Mouse (Mus musculus) MEL (cell line): ENCODE measurements around the gene Bmpr1b. TPM values are rescaled to one million over a fixed set of nuclear protein-coding genes. Genes with fewer than 3 reads are reported as not detected.

Experiments
- DNase-seq: peaks from one replicate; pipeline ENCODE4 v3.0.0; 2011; ENCODE audit warnings: low read depth, low spot score
- H3K27ac ChIP-seq: 2 replicates; pipeline ENCODE4 v1.5.1; 2012; ENCODE audit warnings: low read depth, mild to moderate bottlenecking, control low read depth, low read length, moderate library complexity; ENCODE audit not compliant: control insufficient read depth
- H3K27me3 ChIP-seq, 2 experiments: fragments of 150-350 bp in 1 of 2; sonication (generic) in 1 of 2; 2 replicates each; pipeline ENCODE4 v1.6.1; 2012; ENCODE audit warnings: low read length in 2 of 2, mild to moderate bottlenecking in 2 of 2, improper control_type of control experiment in 1 of 2, moderate library complexity in 1 of 2; ENCODE audit not compliant: insufficient read depth in 2 of 2, control insufficient read depth in 1 of 2
- H3K36me3 ChIP-seq, 2 experiments: 2 replicates each; pipeline ENCODE4 v1.6.1; 2012 to 2014; ENCODE audit warnings: low read length in 2 of 2, improper control_type of control experiment in 1 of 2, inconsistent platforms in 1 of 2, mild to moderate bottlenecking in 1 of 2; ENCODE audit not compliant: insufficient read depth in 2 of 2, control insufficient read depth in 1 of 2
- H3K4me1 ChIP-seq, 2 experiments: fragments of 150-350 bp in 1 of 2; sonication (generic) in 1 of 2; 2 replicates each; pipeline ENCODE4 v1.6.1; 2012; ENCODE audit warnings: low read length in 2 of 2, improper control_type of control experiment in 1 of 2, mild to moderate bottlenecking in 1 of 2; ENCODE audit not compliant: insufficient read depth in 2 of 2, control insufficient read depth in 1 of 2
- H3K4me3 ChIP-seq, 2 experiments: fragments of 150-350 bp in 1 of 2; sonication (generic) in 1 of 2; 2 replicates each; pipeline ENCODE4 v1.5.1; 2012; ENCODE audit warnings: low read depth in 2 of 2, low read length in 2 of 2, mild to moderate bottlenecking in 2 of 2, moderate library complexity in 2 of 2, control low read depth in 1 of 2, improper control_type of control experiment in 1 of 2; ENCODE audit not compliant: control insufficient read depth in 1 of 2, insufficient read depth in 1 of 2
- H3K79me2 ChIP-seq: 2 replicates; pipeline ENCODE4 v1.6.1; 2012; ENCODE audit warnings: mild to moderate bottlenecking, low read length, moderate library complexity; ENCODE audit not compliant: control insufficient read depth, poor library complexity, insufficient read depth
- H3K9ac ChIP-seq: 2 replicates; pipeline ENCODE4 v1.6.1; 2012; ENCODE audit warnings: low read depth, mild to moderate bottlenecking, control low read depth, low read length, moderate library complexity; ENCODE audit not compliant: control insufficient read depth, poor library complexity, severe bottlenecking
- H3K9me3 ChIP-seq: fragments of 150-350 bp; sonication (generic); replicated peaks from 2 replicates; pipeline ENCODE4 v1.6.1; 2012; ENCODE audit warnings: mild to moderate bottlenecking, low read length, improper control_type of control experiment, moderate library complexity; ENCODE audit not compliant: insufficient read depth
- BHLHE40 ChIP-seq: IDR thresholded peaks from 2 replicates; pipeline ENCODE4 v1.6.1; 2012; ENCODE audit warnings: low read depth, mild to moderate bottlenecking, inconsistent platforms, low read length, improper control_type of control experiment, borderline replicate concordance
- CTCF ChIP-seq, 3 experiments: IDR thresholded peaks in 2 of 3; conservative IDR thresholded peaks in 1 of 3; 2 replicates each; pipeline ENCODE4 v1.5.1; 2011 to 2012; ENCODE audit warnings: low read length in 3 of 3, low read depth in 2 of 3, mild to moderate bottlenecking in 2 of 3, improper control_type of control experiment in 1 of 3, inconsistent platforms in 1 of 3, mixed read lengths in 1 of 3, moderate library complexity in 1 of 3; ENCODE audit not compliant: control insufficient read depth in 1 of 3, insufficient read depth in 1 of 3, poor library complexity in 1 of 3, severe bottlenecking in 1 of 3
- E2F4 ChIP-seq: IDR thresholded peaks from 2 replicates; pipeline ENCODE4 v1.6.1; 2011; ENCODE audit warnings: low read depth, low read length, improper control_type of control experiment, borderline replicate concordance
- ELF1 ChIP-seq: IDR thresholded peaks from 2 replicates; pipeline ENCODE4 v1.6.1; 2014; ENCODE audit warnings: low read depth, mild to moderate bottlenecking, inconsistent platforms, low read length, improper control_type of control experiment, moderate library complexity
- EP300 ChIP-seq, 2 experiments: IDR thresholded peaks; 2 replicates each; pipeline ENCODE4 v1.6.1; 2011; ENCODE audit warnings: improper control_type of control experiment in 2 of 2, low read length in 2 of 2, low read depth in 1 of 2, mild to moderate bottlenecking in 1 of 2
- GABPA ChIP-seq: IDR thresholded peaks from 2 replicates; pipeline ENCODE4 v1.6.1; 2012; ENCODE audit warnings: low read depth, mild to moderate bottlenecking, inconsistent platforms, low read length, improper control_type of control experiment, moderate library complexity
- HCFC1 ChIP-seq: IDR thresholded peaks from 2 replicates; pipeline ENCODE4 v1.6.1; 2012; ENCODE audit warnings: low read depth, mild to moderate bottlenecking, inconsistent platforms, low read length, improper control_type of control experiment, moderate library complexity
- JUND ChIP-seq: IDR thresholded peaks from 2 replicates; pipeline ENCODE4 v1.6.1; 2011; ENCODE audit warnings: low read depth, mild to moderate bottlenecking, improper control_type of control experiment, low read length
- KAT2A ChIP-seq: conservative IDR thresholded peaks from 2 replicates; pipeline ENCODE4 v1.6.1; 2012; ENCODE audit warnings: low read depth, low read length, improper control_type of control experiment, inconsistent platforms
- MAX ChIP-seq: IDR thresholded peaks from 2 replicates; pipeline ENCODE4 v1.6.1; 2011; ENCODE audit warnings: low read length, improper control_type of control experiment
- MAZ ChIP-seq: IDR thresholded peaks from 2 replicates; pipeline ENCODE4 v1.6.1; 2012; ENCODE audit warnings: low read depth, mild to moderate bottlenecking, inconsistent platforms, low read length, improper control_type of control experiment
- MEF2A ChIP-seq: IDR thresholded peaks from 2 replicates; pipeline ENCODE4 v1.6.1; 2014; ENCODE audit warnings: low read depth, mild to moderate bottlenecking, inconsistent platforms, low read length, improper control_type of control experiment; ENCODE audit not compliant: poor library complexity, insufficient replicate concordance, severe bottlenecking; ENCODE audit errors: extremely low read depth
- MYC ChIP-seq: IDR thresholded peaks from 2 replicates; pipeline ENCODE4 v1.6.1; 2011; ENCODE audit warnings: low read depth, mild to moderate bottlenecking, low read length, improper control_type of control experiment, moderate library complexity
- NRF1 ChIP-seq: IDR thresholded peaks from 2 replicates; pipeline ENCODE4 v1.6.1; 2014; ENCODE audit warnings: low read depth, mild to moderate bottlenecking, inconsistent platforms, low read length, improper control_type of control experiment, moderate library complexity; ENCODE audit not compliant: poor library complexity, insufficient read depth, severe bottlenecking
- POLR2AphosphoS2 ChIP-seq: IDR thresholded peaks from 2 replicates; pipeline ENCODE4 v1.6.1; 2011; ENCODE audit warnings: low read length, improper control_type of control experiment
- POLR2AphosphoS5 ChIP-seq: IDR thresholded peaks from 2 replicates; pipeline ENCODE4 v1.6.1; 2012; ENCODE audit warnings: low read depth, borderline replicate concordance, mild to moderate bottlenecking, inconsistent platforms, low read length, moderate library complexity, mixed read lengths
- RCOR1 ChIP-seq: IDR thresholded peaks from 2 replicates; pipeline ENCODE4 v1.6.1; 2012; ENCODE audit warnings: low read depth, mild to moderate bottlenecking, inconsistent platforms, low read length, improper control_type of control experiment
- SMC3 ChIP-seq: IDR thresholded peaks from 2 replicates; pipeline ENCODE4 v1.6.1; 2011; ENCODE audit warnings: low read depth, low read length, improper control_type of control experiment
- TAL1 ChIP-seq: IDR thresholded peaks from 2 replicates; pipeline ENCODE4 v1.6.1; 2012; ENCODE audit warnings: mild to moderate bottlenecking, inconsistent platforms, low read length, moderate library complexity, mixed read lengths
- TBP ChIP-seq: IDR thresholded peaks from 2 replicates; pipeline ENCODE4 v1.8.0; 2011; ENCODE audit warnings: low read depth, low read length, improper control_type of control experiment
- UBTF ChIP-seq: IDR thresholded peaks from 2 replicates; pipeline ENCODE4 v1.6.1; 2012; ENCODE audit warnings: low read depth, mild to moderate bottlenecking, inconsistent platforms, low read length, improper control_type of control experiment, moderate library complexity, borderline replicate concordance; ENCODE audit not compliant: insufficient read depth
- USF1 ChIP-seq: IDR thresholded peaks from 2 replicates; pipeline ENCODE4 v1.6.1; 2014; ENCODE audit warnings: low read depth, mild to moderate bottlenecking, inconsistent platforms, low read length, improper control_type of control experiment, moderate library complexity
- USF2 ChIP-seq, 2 experiments: IDR thresholded peaks; 2 replicates each; pipeline ENCODE4 v1.6.1; 2011 to 2012; ENCODE audit warnings: improper control_type of control experiment in 2 of 2, low read length in 2 of 2, borderline replicate concordance in 1 of 2, inconsistent platforms in 1 of 2, low read depth in 1 of 2, mild to moderate bottlenecking in 1 of 2; ENCODE audit not compliant: insufficient read depth in 1 of 2
- ZKSCAN1 ChIP-seq: IDR thresholded peaks from 2 replicates; pipeline ENCODE4 v1.6.1; 2012; ENCODE audit warnings: low read depth, mild to moderate bottlenecking, inconsistent platforms, low read length, improper control_type of control experiment, moderate library complexity
- ZMIZ1 ChIP-seq: IDR thresholded peaks from 2 replicates; pipeline ENCODE4 v1.6.1; 2012; ENCODE audit warnings: low read depth, mild to moderate bottlenecking, inconsistent platforms, low read length, improper control_type of control experiment, moderate library complexity
- ZNF384 ChIP-seq: IDR thresholded peaks from 2 replicates; pipeline ENCODE4 v1.6.1; 2012; ENCODE audit warnings: low read depth, mild to moderate bottlenecking, inconsistent platforms, low read length, improper control_type of control experiment
- polyA plus RNA-seq, 2 experiments: library from polyadenylated mRNA; stranded (reverse) in 1 of 2; unstranded in 1 of 2; fragments of >175 nt in 1 of 2; fragments of >200 nt in 1 of 2; gene quantifications; 2 replicates each; pipeline versions ENCODE4 v1.2.1 to v1.2.4; 2012; ENCODE audit warnings: low replicate concordance in 2 of 2, low read depth in 1 of 2; ENCODE audit not compliant: insufficient read length in 2 of 2, insufficient read depth in 1 of 2, missing spikeins in 1 of 2
- total RNA-seq: library from RNA; depleted of rRNA; stranded (reverse); fragments of 300-350 nt; gene quantifications from 2 replicates; pipeline ENCODE4 v1.2.3, GENCODE M21; 2012

Gene Bmpr1b
- total and polyA plus RNA-seq, 3 experiments, result not detected

- no peak for DNase-seq
- Histone ChIP-seq H3K9ac (no peak overlapping the region), H3K4me1 (no peaks in the 10 kb centered on the region), H3K4me3 (no peak overlapping the region), H3K79me2 (no peaks in the 10 kb centered on the region), H3K36me3 (no peaks in the 10 kb centered on the region), H3K27me3 (no peaks in the 10 kb centered on the region), H3K27ac (no peak overlapping the region), H3K9me3 (no peaks in the 10 kb centered on the region)
- TF ChIP-seq ZKSCAN1 (no peak), MYC (no peak), ELF1 (no peak), MAX (no peak), MAZ (no peak), JUND (no peak), USF1 (no peak), RCOR1 (no peak), USF2 (IDR thresholded peaks at IDR 0.05; ENCODE audit: borderline replicate concordance in 1 of 2, insufficient read depth in 1 of 2, low read depth in 1 of 2, low read length in 2 of 2) (no peak), NRF1 (no peak), ZMIZ1 (no peak), POLR2AphosphoS5 (no peak), ZNF384 (no peak), BHLHE40 (no peak), E2F4 (no peak), KAT2A (no peak), HCFC1 (no peak), TBP (no peak)
Observed at GRCm38 (mm10) chr3:142071601-142072000, 97.6 kb downstream of the Bmpr1b start.

GRCm38 (mm10) chr3:142066792-142067346, 102.4 kb downstream of the Bmpr1b start:
- no peaks in the 10 kb centered on the region for H3K4me1 ChIP-seq
- no peak overlapping the region for H3K4me3 ChIP-seq
- TF ChIP-seq EP300 (IDR thresholded peaks at IDR 0.05; ENCODE audit: low read depth in 1 of 2, low read length in 2 of 2) (no peak), RCOR1 (no peak), USF1 (no peak), GABPA (no peak), POLR2AphosphoS2 (no peak), CTCF (IDR thresholded peaks at IDR 0.05 in 2 of 3, conservative IDR thresholded peaks at IDR 0.05 in 1 of 3; ENCODE audit: control insufficient read depth in 1 of 3, insufficient read depth in 1 of 3, low read depth in 2 of 3, low read length in 3 of 3, poor library complexity in 1 of 3, severe bottlenecking in 1 of 3) (no peak), MEF2A (no peak), UBTF (no peak), SMC3 (no peak), TAL1 (no peak)
- TF ChIP-seq, all 39 proteins: peak for 0
- DNase-seq, result peak; percentile 3
- no peaks in the 10 kb centered on the region for H3K79me2 ChIP-seq
- H3K36me3 ChIP-seq, result no peaks in the 10 kb centered on the region
- H3K27ac ChIP-seq, result no peak overlapping the region
- no peaks in the 10 kb centered on the region for H3K27me3 ChIP-seq
- H3K9me3 ChIP-seq, result no peaks in the 10 kb centered on the region
- H3K9ac ChIP-seq, result no peak overlapping the region
